Mouse (Mus musculus) myocyte (in vitro differentiated cells): ENCODE results near the gene Tmed10. TPM values are rescaled to one million over a fixed set of nuclear protein-coding genes. Genes with fewer than 3 reads are reported as not detected.

Experiments
- H3K27me3 ChIP-seq: one replicate; pipeline ENCODE4 v1.6.1; 2011; ENCODE audit not compliant: control insufficient read depth, insufficient read depth, insufficient read length
- H3K36me3 ChIP-seq: one replicate; pipeline ENCODE4 v1.6.1; 2011; ENCODE audit not compliant: control insufficient read depth, insufficient read depth
- H3K4me2 ChIP-seq: one replicate; pipeline ENCODE4 v1.6.1; 2011; ENCODE audit warnings: low read depth, control low read depth
- H3K4me3 ChIP-seq: one replicate; pipeline ENCODE4 v1.5.1; 2011; ENCODE audit warnings: mild to moderate bottlenecking, control low read depth, moderate library complexity
- H3K79me2 ChIP-seq: one replicate; pipeline ENCODE4 v1.6.1; 2011; ENCODE audit not compliant: control insufficient read depth, insufficient read depth
- H3ac ChIP-seq: one replicate; pipeline ENCODE4 v1.6.1; 2011; ENCODE audit not compliant: control insufficient read depth, insufficient read length
- CEBPB ChIP-seq: IDR thresholded peaks from 2 replicates; pipeline ENCODE4 v1.6.1; 2011; ENCODE audit warnings: mild to moderate bottlenecking, moderate library complexity; ENCODE audit not compliant: poor library complexity, insufficient read depth, severe bottlenecking
- E2F4 ChIP-seq: IDR thresholded peaks from one replicate; pipeline ENCODE4 v1.6.1; 2011; ENCODE audit warnings: mild to moderate bottlenecking, control low read depth, moderate library complexity; ENCODE audit not compliant: insufficient read depth
- MAX ChIP-seq: IDR thresholded peaks from one replicate; pipeline ENCODE4 v1.6.1; 2011; ENCODE audit warnings: low read depth, mild to moderate bottlenecking, control low read depth
- MYOD1 ChIP-seq, 3 experiments: IDR thresholded peaks; one replicate each; pipeline ENCODE4 v1.6.1; 2011; ENCODE audit warnings: control low read depth in 2 of 3, low read depth in 2 of 3, mild to moderate bottlenecking in 2 of 3, moderate library complexity in 1 of 3; ENCODE audit not compliant: insufficient read length in 2 of 3, control insufficient read depth in 1 of 3
- MYOG ChIP-seq, 3 experiments: IDR thresholded peaks; one replicate each; pipeline ENCODE4 v1.6.1; 2011; ENCODE audit warnings: control low read depth in 2 of 3, low read depth in 2 of 3, mild to moderate bottlenecking in 2 of 3; ENCODE audit not compliant: insufficient read length in 2 of 3, control insufficient read depth in 1 of 3, insufficient read depth in 1 of 3
- POLR2A ChIP-seq: IDR thresholded peaks from one replicate; pipeline ENCODE4 v1.6.1; 2011; ENCODE audit warnings: low read depth, mild to moderate bottlenecking, control low read depth, moderate library complexity; ENCODE audit not compliant: insufficient read length
- POLR2AphosphoS2 ChIP-seq: IDR thresholded peaks from one replicate; pipeline ENCODE4 v1.6.1; 2011; ENCODE audit warnings: low read depth, control low read depth; ENCODE audit not compliant: insufficient read length
- REST ChIP-seq: IDR thresholded peaks from one replicate; pipeline ENCODE4 v1.6.1; 2011; ENCODE audit warnings: mild to moderate bottlenecking, control low read depth, moderate library complexity; ENCODE audit not compliant: insufficient read depth, insufficient read length
- SRF ChIP-seq: IDR thresholded peaks from one replicate; pipeline ENCODE4 v1.6.1; 2011; ENCODE audit warnings: low read depth; ENCODE audit not compliant: control insufficient read depth, insufficient read length
- TCF12 ChIP-seq: IDR thresholded peaks from one replicate; pipeline ENCODE4 v1.6.1; 2011; ENCODE audit warnings: mild to moderate bottlenecking, control low read depth; ENCODE audit not compliant: poor library complexity, insufficient read depth, severe bottlenecking
- TCF3 ChIP-seq: IDR thresholded peaks from one replicate; pipeline ENCODE4 v1.6.1; 2011; ENCODE audit warnings: low read depth, control low read depth; ENCODE audit not compliant: insufficient read length
- USF1 ChIP-seq: IDR thresholded peaks from one replicate; pipeline ENCODE4 v1.6.1; 2011; ENCODE audit warnings: low read depth, mild to moderate bottlenecking, control low read depth, moderate library complexity
- polyA plus RNA-seq: library from polyadenylated mRNA; unstranded; fragments of >200 nt; fragmentation: generic; extraction: Trizol; gene quantifications from one replicate; pipeline ENCODE4 v1.2.1, GENCODE M21; 2012; ENCODE audit warnings: missing spikeins

The Tmed10 gene
- 193 TPM for polyA plus RNA-seq

DNA sequence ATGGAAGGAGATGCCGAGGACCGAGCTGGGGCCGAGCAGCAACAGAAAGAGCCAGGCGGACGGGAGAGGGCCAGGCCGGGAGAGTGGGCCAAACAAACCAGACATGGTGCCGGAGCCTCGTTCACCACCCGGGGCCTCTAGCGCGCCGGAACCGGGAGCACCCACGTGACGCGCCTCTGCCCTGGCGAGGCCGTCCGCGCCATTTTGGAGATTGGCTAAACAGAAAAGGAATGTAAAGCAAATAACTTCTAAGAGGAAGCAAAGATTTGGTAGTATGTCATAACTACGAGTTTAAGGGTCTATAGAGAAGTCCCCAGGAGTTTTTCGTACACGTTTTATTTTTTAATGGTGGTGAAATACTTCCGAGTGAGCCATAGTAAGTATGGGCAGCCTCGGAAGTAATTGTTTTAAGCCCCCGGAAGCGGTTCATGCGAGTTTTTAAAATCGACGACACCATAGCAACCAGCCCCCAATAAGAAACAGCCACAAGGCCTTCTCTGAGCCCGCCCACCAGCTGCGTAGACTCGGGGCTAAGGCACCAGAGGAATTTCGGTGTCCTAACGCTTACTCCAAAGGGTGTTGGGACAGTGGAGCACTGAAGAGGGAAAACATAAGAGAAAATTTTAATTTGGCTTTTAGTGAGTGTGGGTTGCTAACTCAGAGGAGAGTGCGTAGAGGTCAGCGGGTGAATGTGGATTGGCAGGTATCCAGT, at the start of gene Tmed10:
Gene Tmed10 (minus strand): TSS at position 287 of the 712 bp plus-strand sequence.
- Histone ChIP-seq H3K27me3 (no peaks in the 10 kb centered on the region), H3ac (peak within 1 kb of the TSS; percentile 82), H3K36me3 (no peaks in the 10 kb centered on the region), H3K4me3 (peak within 1 kb of the TSS; percentile 61), H3K4me2 (peak within 1 kb of the TSS; percentile 84), H3K79me2 (peaks cover 41% of the 10 kb centered on the region)
- no peak for TF ChIP-seq E2F4
- no peak for TF ChIP-seq MAX
- no peak for TF ChIP-seq MYOD1 (IDR thresholded peaks at IDR 0.05; ENCODE audit: control insufficient read depth in 1 of 3, insufficient read length in 2 of 3, low read depth in 2 of 3)
- TF ChIP-seq CEBPB = no peak
- TF ChIP-seq POLR2A = peak; percentile 51
- TF ChIP-seq TCF3 = no peak
- no peak for TF ChIP-seq TCF12
- no peak for TF ChIP-seq REST
- TF ChIP-seq USF1 = peak; percentile 98
- no peak for TF ChIP-seq SRF
- no peak for TF ChIP-seq MYOG (IDR thresholded peaks at IDR 0.05; ENCODE audit: control insufficient read depth in 1 of 3, insufficient read depth in 1 of 3, insufficient read length in 2 of 3, low read depth in 2 of 3)
- peak; percentile 62 for TF ChIP-seq POLR2AphosphoS2

GRCm38 (mm10) chr12:85423236-85423635, 48.6 kb upstream of the Tmed10 start:
- Histone ChIP-seq H3K4me3 (no peak overlapping the region), H3K36me3 (no peaks in the 10 kb centered on the region), H3ac (no peak overlapping the region), H3K79me2 (no peaks in the 10 kb centered on the region), H3K27me3 (peaks cover 15% of the 10 kb centered on the region), H3K4me2 (no peak overlapping the region)
- TF ChIP-seq TCF12 (no peak), POLR2A (no peak), MYOD1 (IDR thresholded peaks at IDR 0.05; ENCODE audit: control insufficient read depth in 1 of 3, insufficient read length in 2 of 3, low read depth in 2 of 3) (no peak), TCF3 (no peak), POLR2AphosphoS2 (no peak), REST (no peak), USF1 (no peak), CEBPB (no peak), MAX (no peak), E2F4 (no peak), MYOG (IDR thresholded peaks at IDR 0.05; ENCODE audit: control insufficient read depth in 1 of 3, insufficient read depth in 1 of 3, insufficient read length in 2 of 3, low read depth in 2 of 3) (no peak)

DNA sequence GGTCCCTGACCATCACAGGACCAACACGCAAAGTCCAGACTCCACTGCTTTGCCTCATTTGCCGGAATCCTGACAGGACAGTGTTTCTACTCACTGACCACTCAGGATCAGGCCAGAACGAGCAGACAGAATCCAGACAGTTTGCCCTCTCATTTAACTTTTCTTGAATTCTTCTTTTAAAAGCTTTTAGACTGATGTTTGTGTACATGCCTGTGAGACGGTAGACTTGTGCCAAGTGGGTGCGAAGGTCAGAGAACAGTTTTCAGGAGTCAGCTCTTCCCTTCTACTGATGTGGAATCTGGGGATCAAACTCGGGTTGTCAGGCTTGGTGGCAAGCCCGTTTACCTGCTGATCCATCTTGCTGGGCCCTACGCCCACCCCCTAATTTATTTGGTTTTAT, 47.9 kb upstream of the Tmed10 start:
- no peak overlapping the region for H3K4me2 ChIP-seq
- H3K27me3 ChIP-seq = peaks cover 15% of the 10 kb centered on the region
- no peak overlapping the region for H3K4me3 ChIP-seq
- no peaks in the 10 kb centered on the region for H3K36me3 ChIP-seq
- H3ac ChIP-seq = no peak overlapping the region
- no peaks in the 10 kb centered on the region for H3K79me2 ChIP-seq
- no peak for TF ChIP-seq REST
- TF ChIP-seq MYOD1 (IDR thresholded peaks at IDR 0.05; ENCODE audit: control insufficient read depth in 1 of 3, insufficient read length in 2 of 3, low read depth in 2 of 3) = no peak
- no peak for TF ChIP-seq TCF12
- no peak for TF ChIP-seq MAX
- TF ChIP-seq TCF3 = no peak
- TF ChIP-seq E2F4 = no peak
- TF ChIP-seq USF1 = no peak

- Histone ChIP-seq H3K36me3 (no peaks in the 10 kb centered on the region), H3K4me2 (no peak overlapping the region), H3ac (no peak overlapping the region), H3K4me3 (no peak overlapping the region), H3K27me3 (peaks cover 11% of the 10 kb centered on the region), H3K79me2 (no peaks in the 10 kb centered on the region)
- TF ChIP-seq MAX = no peak
- peak in 1 of 3 experiments; percentile 69 for TF ChIP-seq MYOD1 (IDR thresholded peaks at IDR 0.05; ENCODE audit: control insufficient read depth in 1 of 3, insufficient read length in 2 of 3, low read depth in 2 of 3)
These were observed 46.3 kb upstream of the Tmed10 start for GRCm38 (mm10) chr12:85420945-85421344.

- Histone ChIP-seq H3K27me3 (no peaks in the 10 kb centered on the region), H3ac (no peak overlapping the region), H3K79me2 (no peaks in the 10 kb centered on the region), H3K4me2 (peak overlapping the region; percentile 14), H3K4me3 (no peak overlapping the region), H3K36me3 (no peaks in the 10 kb centered on the region)
- TF ChIP-seq CEBPB (no peak), USF1 (no peak), TCF3 (no peak)
These were observed 43.2 kb upstream of the Tmed10 start for GRCm38 (mm10) chr12:85417845-85418244.
